Mouse (Mus musculus): ENCODE data around the gene Vamp5.

Gene Vamp5

GRCm38 (mm10) chr6:72380131-72380770, at the start of gene Vamp5:
TSS of gene Vamp5 (minus strand) at chr6:72380468.
- DNase-seq (ENCODE audit: low read depth, low spot score) = peak; percentile 39

GRCm38 (mm10) chr6:72429061-72429842, 49.0 kb upstream of the Vamp5 start:
- peak; percentile 37 for DNase-seq (ENCODE audit: low read depth, low spot score)

GRCm38 (mm10) chr6:72428036-72428435, 47.8 kb upstream of the Vamp5 start:
- peak; percentile 82 for DNase-seq (ENCODE audit: low read depth, low spot score)

- no peak for DNase-seq (ENCODE audit: low read depth, low spot score)
Observed at GRCm38 (mm10) chr6:72425646-72426045, 45.4 kb upstream of the Vamp5 start.

- DNase-seq (ENCODE audit: low read depth, low spot score) = no peak
Observed at GRCm38 (mm10) chr6:72420901-72421300, 40.6 kb upstream of the Vamp5 start.

- DNase-seq (ENCODE audit: low read depth, low spot score) = no peak
Observed at GRCm38 (mm10) chr6:72419806-72420205, 39.5 kb upstream of the Vamp5 start.

- DNase-seq (ENCODE audit: low read depth, low spot score) = no peak
Observed at GRCm38 (mm10) chr6:72418279-72418678, 38.0 kb upstream of the Vamp5 start.

- no peak for DNase-seq (ENCODE audit: low read depth, low spot score)
Observed at GRCm38 (mm10) chr6:72415964-72416772, 35.9 kb upstream of the Vamp5 start.

GRCm38 (mm10) chr6:72415181-72415580, 34.9 kb upstream of the Vamp5 start:
- DNase-seq (ENCODE audit: low read depth, low spot score) = peak; percentile 31

- DNase-seq (ENCODE audit: low read depth, low spot score) = peak; percentile 98
Observed at GRCm38 (mm10) chr6:72414076-72414756, 33.9 kb upstream of the Vamp5 start, which contains the start of gene Ggcx. TSS of gene Ggcx (plus strand) at chr6:72414308.

- no peak for DNase-seq (ENCODE audit: low read depth, low spot score)
Observed at GRCm38 (mm10) chr6:72410518-72410917, 30.2 kb upstream of the Vamp5 start.

GRCm38 (mm10) chr6:72410003-72410402, 29.7 kb upstream of the Vamp5 start:
- peak; percentile 61 for DNase-seq (ENCODE audit: low read depth, low spot score)

GRCm38 (mm10) chr6:72409567-72409966, 29.3 kb upstream of the Vamp5 start:
- peak; percentile 90 for DNase-seq (ENCODE audit: low read depth, low spot score)

- peak; percentile 94 for DNase-seq (ENCODE audit: low read depth, low spot score)
Observed at GRCm38 (mm10) chr6:72407119-72407518, 26.9 kb upstream of the Vamp5 start.

- no peak for DNase-seq (ENCODE audit: low read depth, low spot score)
Observed at GRCm38 (mm10) chr6:72405356-72405755, 25.1 kb upstream of the Vamp5 start.

- peak; percentile 81 for DNase-seq (ENCODE audit: low read depth, low spot score)
Observed at GRCm38 (mm10) chr6:72401875-72402274, 21.6 kb upstream of the Vamp5 start.

GRCm38 (mm10) chr6:72399967-72400366, 19.7 kb upstream of the Vamp5 start:
- DNase-seq (ENCODE audit: low read depth, low spot score) = no peak

GRCm38 (mm10) chr6:72396837-72397251, 16.6 kb upstream of the Vamp5 start:
- no peak for DNase-seq (ENCODE audit: low read depth, low spot score)

GRCm38 (mm10) chr6:72392341-72392740, 12.1 kb upstream of the Vamp5 start:
- peak; percentile 60 for DNase-seq (ENCODE audit: low read depth, low spot score)

GRCm38 (mm10) chr6:72390795-72391521, 10.7 kb upstream of the Vamp5 start:
- no peak for DNase-seq (ENCODE audit: low read depth, low spot score)

Measured in R1 (cell line).